Mouse (Mus musculus) retina, embryonic 14.5 days (tissue): ENCODE results near the gene Dhrs3.

ENCODE experiments used
- DNase-seq: peaks from one replicate; pipeline ENCODE4 v3.0.0-alpha.2; 2015; ENCODE audit warnings: low spot score

Gene Dhrs3

GRCm38 (mm10) chr4:144972948-144973720, 80.5 kb downstream of the Dhrs3 start:
- no peak for DNase-seq

- DNase-seq = no peak
These were observed 81.8 kb downstream of the Dhrs3 start for GRCm38 (mm10) chr4:144974458-144974857.

DNA sequence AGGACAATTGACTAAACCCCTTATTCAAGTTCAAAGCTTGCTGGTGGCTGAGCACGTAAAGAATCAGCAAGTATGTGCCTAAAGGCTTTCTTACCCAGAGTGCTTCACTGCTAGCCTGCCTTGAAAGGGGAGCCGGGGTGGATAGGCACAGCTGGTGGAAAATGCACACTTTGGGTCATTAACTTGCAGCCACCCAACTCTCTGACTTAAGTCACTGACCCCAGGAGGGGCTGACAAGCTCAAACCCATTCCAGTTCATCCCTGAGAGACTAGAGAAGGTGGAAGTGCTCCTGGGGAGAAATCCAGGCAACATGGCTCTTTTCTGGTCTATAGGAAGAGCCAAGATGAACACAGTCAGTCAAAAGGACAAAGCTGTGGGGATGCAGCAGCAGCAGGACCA, 82.9 kb downstream of the Dhrs3 start:
- DNase-seq = no peak

DNA sequence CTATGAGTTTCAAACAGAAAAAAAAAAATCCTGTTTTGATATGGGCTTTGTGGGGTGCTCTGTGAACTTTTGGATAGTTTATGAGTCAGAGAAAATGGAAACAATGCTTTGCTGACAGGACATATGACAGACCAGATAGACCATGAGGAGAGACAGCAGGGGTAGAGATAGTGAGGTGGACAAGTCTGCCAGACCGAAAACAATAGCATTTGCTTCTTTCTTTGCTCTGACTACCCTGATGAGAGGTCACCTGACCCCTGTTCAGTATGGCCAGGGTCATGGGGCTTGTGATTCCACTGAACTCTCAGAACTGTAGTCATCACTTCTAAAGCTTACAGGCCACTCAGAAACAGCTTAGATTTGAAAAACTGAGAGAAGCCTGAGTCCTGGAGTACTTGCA, 84.4 kb downstream of the Dhrs3 start:
- no peak for DNase-seq
